In the genomic region with DNA sequence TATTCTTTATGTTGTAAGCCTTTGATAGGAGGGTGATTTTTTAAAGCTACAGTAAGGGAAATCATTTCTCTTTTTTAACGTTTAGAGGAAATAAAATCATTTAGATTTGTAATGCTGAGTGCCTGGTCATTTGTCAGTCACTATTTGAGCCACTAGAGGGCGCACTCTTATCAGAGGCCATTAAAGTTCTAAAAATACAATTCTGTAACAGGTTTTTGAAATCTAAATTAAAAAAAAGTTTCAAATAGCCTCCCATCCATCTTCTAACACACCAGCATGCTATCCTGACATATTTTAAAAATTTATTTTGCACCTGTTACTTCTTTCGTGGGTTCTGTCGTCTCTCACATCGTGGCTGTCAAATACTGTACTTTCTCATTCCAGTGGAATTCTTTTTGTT, we compare ENCODE assay signal across 9 mouse cellular contexts. TPM values are rescaled to one million over a fixed set of nuclear protein-coding genes. Genes with fewer than 3 reads are reported as not detected.
DNase-seq lines count a peak whose midpoint lies in the region; ATAC-seq lines count a peak whose summit lies in the region.
"Had no signal": no experiment of that assay in that cellular context is flagged by ENCODE, and none has a peak within 500 bp of the region (broad histone marks: within the 10 kb centered on the region; RNA-seq: fewer than 3 reads in every experiment).

No protein-coding gene starts in this region.

- DNase-seq in adrenal gland, postnatal 14 days = peak; percentile 47
- no peak for DNase-seq in adrenal gland, adult 2 months
- peak; percentile 43 for DNase-seq in kidney, postnatal 10 days
- no peak for DNase-seq in kidney, adult 11 months
- peak; percentile 17 for DNase-seq in 416B (ENCODE audit: low read depth)
- peak; percentile 13 for DNase-seq in embryo, embryonic 11 days
- DNase-seq in retina, adult 2 months (ENCODE audit: low read depth, low spot score) = peak; percentile 2

- ATAC-seq in megakaryocyte progenitor cell, adult 5-6 weeks (replicated peaks; ENCODE audit: poor library complexity) = no peak

RNA-seq across cellular contexts. Expression of a gene that starts 22.0 kb away (rescaled TPM):
- total RNA-seq in adrenal gland, postnatal 14 days (2021) = not detected in 2 replicates
- not detected for total RNA-seq in adrenal gland, adult 2 months (2021)
- not detected in 2 replicates for polyA plus RNA-seq in adrenal gland, adult 2 months (2012; rRNA removed)
- total RNA-seq in megakaryocyte progenitor cell, adult 5-6 weeks (2015) = not detected in 2 replicates
- total RNA-seq in megakaryocyte progenitor cell, adult 5-6 weeks (2017) = not detected in 2 replicates
- polyA plus RNA-seq: limb, embryonic 13.5 days had no signal

Comparison
In these comparisons a context has a peak if more than half of its experiments do, and no peak if none do; other contexts are left out.
1. DNase-seq: peak in adrenal gland, postnatal 14 days (single experiment), kidney, postnatal 10 days (single experiment), 416B (single experiment), embryo, embryonic 11 days (single experiment) and retina, adult 2 months (single experiment); none in adrenal gland, adult 2 months (single experiment) and kidney, adult 11 months (single experiment).